Mouse (Mus musculus) olfactory bulb, adult 2 months (tissue): Measurements from ENCODE around the gene Tmem97. TPM values are rescaled to one million over a fixed set of nuclear protein-coding genes. Genes with fewer than 3 reads are reported as not detected.
"Not testable (repeated sequence)": the region's sequence is repeated elsewhere in the genome, so short reads cannot be mapped to it uniquely, and the experiment has no call there.

Experiments used
- H3K27ac ChIP-seq: fragments of 200-500 bp; 2 replicates; pipeline ENCODE4 v1.5.1; 2012; ENCODE audit warnings: low read depth, low read length; ENCODE audit not compliant: insufficient read depth
- H3K4me1 ChIP-seq: fragments of 200-500 bp; 2 replicates; pipeline ENCODE4 v1.6.1; 2012; ENCODE audit warnings: low read length; ENCODE audit not compliant: control insufficient read depth, insufficient read depth
- H3K4me3 ChIP-seq: fragments of 200-500 bp; 2 replicates; pipeline ENCODE4 v1.5.1; 2012; ENCODE audit warnings: mild to moderate bottlenecking, low read depth, low read length, moderate library complexity; ENCODE audit not compliant: insufficient read depth
- CTCF ChIP-seq: fragments of 200-500 bp; IDR thresholded peaks from 2 replicates; pipeline ENCODE4 v1.5.1; 2012; ENCODE audit warnings: low read depth, mild to moderate bottlenecking, low read length, moderate library complexity; ENCODE audit not compliant: insufficient read depth
- POLR2A ChIP-seq: fragments of 200-500 bp; IDR thresholded peaks from 2 replicates; pipeline ENCODE4 v1.6.1; 2012; ENCODE audit warnings: mild to moderate bottlenecking, low read depth, low read length, moderate library complexity; ENCODE audit not compliant: insufficient read depth
- WGBS: fragments of 180-500 bp; shearing (Covaris S2); methylation state at CpG from one replicate; pipeline ENCODE4 v1.1.7; 2018; 5-methylcytosine and 5-hydroxymethylcytosine counted together
- polyA plus RNA-seq: library from polyadenylated mRNA; stranded (reverse); fragments of >200 nt; gene quantifications from 2 replicates; pipeline ENCODE4 v1.2.4, GENCODE M21; 2012; ENCODE audit warnings: low replicate concordance; ENCODE audit not compliant: missing spikeins, insufficient read depth, insufficient read length

The Tmem97 gene
- not detected in 2 replicates for polyA plus RNA-seq

DNA sequence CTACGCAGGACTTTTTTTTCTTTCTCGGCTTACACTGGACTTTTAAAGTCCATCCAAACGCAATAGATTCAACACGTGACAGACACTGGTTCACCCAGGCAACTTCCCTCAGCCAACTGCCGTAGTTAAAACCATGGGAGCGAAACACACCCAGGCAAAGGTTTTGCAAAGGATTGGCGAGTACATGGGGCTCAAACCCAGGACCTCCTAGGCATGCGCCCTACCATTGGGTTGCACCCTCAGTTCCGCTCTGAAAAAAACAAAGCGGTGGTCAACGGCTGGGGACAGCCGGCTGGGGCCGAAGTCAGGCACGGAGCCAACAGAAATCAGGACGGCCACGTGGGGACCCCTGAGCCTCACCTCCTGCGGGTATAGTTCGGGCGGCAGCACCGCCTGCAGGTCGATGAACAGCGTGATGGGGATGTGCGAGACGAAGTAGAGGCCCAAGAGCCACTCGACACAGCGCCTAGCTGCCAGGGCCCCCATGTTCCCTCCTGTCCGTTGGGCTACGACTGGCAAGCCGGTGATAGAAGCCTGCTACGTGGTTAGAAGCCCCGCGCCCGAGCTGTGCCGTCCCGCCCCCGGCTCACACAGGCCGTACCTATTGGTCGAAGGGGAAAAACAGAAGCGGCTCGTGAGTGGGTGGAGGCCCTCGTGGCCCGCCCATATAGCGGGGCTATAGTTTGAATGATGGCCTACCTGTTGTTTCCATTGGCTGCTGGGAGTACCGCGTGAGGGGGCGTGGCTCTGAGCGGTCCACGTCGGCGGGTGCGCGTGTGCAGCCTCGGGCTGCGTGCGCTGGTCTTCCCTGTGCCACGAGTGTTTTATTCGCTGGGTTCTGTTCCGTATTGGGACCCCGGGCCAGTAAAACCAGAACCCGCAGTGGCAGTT, at the start of gene Tmem97:
TSS of gene Tmem97 (minus strand) at position 610 of the 891 bp plus-strand sequence.
- TF ChIP-seq POLR2A (peak; percentile 93), CTCF (no peak)
- H3K4me1 ChIP-seq = no peaks in the 10 kb centered on the region
- peak within 1 kb of the TSS; percentile 78 for H3K4me3 ChIP-seq
- H3K27ac ChIP-seq = peak within 1 kb of the TSS; percentile 8; the same call in 1 of the 2 replicates
- under 1% methylated on average over 60 of the region's 60 CpGs for WGBS

- no peak overlapping the region for H3K4me3 ChIP-seq
- WGBS = 75% methylated on average over 4 of the region's 4 CpGs
- no peaks in the 10 kb centered on the region for H3K4me1 ChIP-seq
- H3K27ac ChIP-seq = no peak overlapping the region
- no peak for TF ChIP-seq POLR2A
These were observed 49.5 kb upstream of the Tmem97 start for GRCm38 (mm10) chr11:78600051-78600450.

GRCm38 (mm10) chr11:78598763-78599415, 48.3 kb upstream of the Tmem97 start:
- no peaks in the 10 kb centered on the region for H3K4me1 ChIP-seq
- 80% methylated on average over 3 of the region's 3 CpGs for WGBS
- no peak overlapping the region for H3K27ac ChIP-seq
- TF ChIP-seq POLR2A (no peak), CTCF (no peak)
- no peak overlapping the region for H3K4me3 ChIP-seq

- Histone ChIP-seq H3K27ac (no peak overlapping the region), H3K4me1 (peaks cover 3% of the 10 kb centered on the region; the same call in 1 of the 2 replicates), H3K4me3 (no peak overlapping the region)
- TF ChIP-seq CTCF (no peak), POLR2A (no peak)
These were observed 46.2 kb upstream of the Tmem97 start for GRCm38 (mm10) chr11:78596750-78597149.

- Histone ChIP-seq H3K4me1 (peaks cover 3% of the 10 kb centered on the region; the same call in 1 of the 2 replicates), H3K4me3 (no peak overlapping the region), H3K27ac (no peak overlapping the region)
- TF ChIP-seq CTCF (no peak), POLR2A (no peak)
- 96% methylated on average over 2 of the region's 2 CpGs for WGBS
These were observed 45.2 kb upstream of the Tmem97 start for GRCm38 (mm10) chr11:78595773-78596172.

DNA sequence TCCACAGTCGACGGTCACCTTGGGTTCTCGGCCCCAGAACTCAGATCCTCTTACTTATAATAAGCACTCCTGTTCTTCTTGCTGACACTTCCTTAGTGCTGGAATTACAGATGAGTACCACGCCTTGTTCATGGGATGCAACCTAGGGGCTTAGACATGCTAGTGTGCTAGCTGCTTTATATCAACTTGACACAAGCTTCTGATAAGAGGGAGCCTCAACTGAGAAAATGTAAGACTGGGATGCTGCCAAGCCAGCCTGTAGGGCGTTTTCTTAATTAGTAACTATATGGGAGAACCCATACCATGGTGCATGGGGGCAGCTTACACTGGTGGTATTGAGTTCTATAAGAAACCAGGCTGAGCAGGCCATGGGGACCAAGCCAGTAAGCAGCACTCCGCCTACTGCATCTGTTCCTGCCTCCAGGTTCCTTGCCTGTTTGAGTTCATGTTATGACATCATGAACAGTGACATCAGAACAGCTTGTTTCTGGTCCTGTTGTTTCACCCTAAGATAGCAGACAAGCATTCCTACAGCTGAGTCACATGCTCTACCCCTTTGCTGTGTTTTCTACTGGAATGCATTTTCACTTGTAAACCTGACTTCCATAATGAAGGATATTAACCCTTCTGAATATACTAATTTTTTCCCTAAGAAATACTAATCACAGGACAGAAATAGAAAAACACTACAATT, 43.8 kb upstream of the Tmem97 start:
- Histone ChIP-seq H3K4me1 (peaks cover 3% of the 10 kb centered on the region; the same call in 1 of the 2 replicates), H3K27ac (no peak overlapping the region), H3K4me3 (no peak overlapping the region)
- TF ChIP-seq CTCF = no peak
- TF ChIP-seq POLR2A = no peak
- WGBS = 84% methylated on average over 6 of the region's 6 CpGs

- not testable (repeated sequence) for H3K4me3 ChIP-seq, H3K27ac ChIP-seq, H3K4me1 ChIP-seq
- WGBS = 97% methylated on average over 1 of the region's 1 CpGs
These were observed 37.1 kb upstream of the Tmem97 start for GRCm38 (mm10) chr11:78587677-78588076.

DNA sequence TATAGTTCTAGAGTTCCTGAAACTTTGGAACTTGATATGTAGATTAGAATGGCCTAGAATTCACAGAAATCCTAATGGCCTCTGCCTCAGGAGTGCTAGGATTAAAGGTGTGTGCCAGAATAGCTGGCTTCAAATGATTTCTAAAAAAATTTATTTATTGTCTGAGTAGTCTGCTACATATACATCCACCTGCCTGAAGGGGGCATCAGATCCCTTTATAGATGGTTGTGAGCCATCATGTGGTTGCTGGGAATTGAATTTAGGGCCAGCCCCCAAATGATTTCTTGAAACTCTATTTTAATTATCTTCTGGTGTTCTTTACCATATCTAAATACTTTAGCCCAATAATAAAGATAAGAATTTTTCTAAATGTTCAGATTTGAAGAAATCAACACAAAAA, 35.5 kb upstream of the Tmem97 start:
- TF ChIP-seq POLR2A (no peak), CTCF (no peak)
- Histone ChIP-seq H3K4me3 (no peak overlapping the region), H3K4me1 (no peaks in the 10 kb centered on the region), H3K27ac (no peak overlapping the region)

- WGBS = 63% methylated on average over 6 of the region's 6 CpGs
- TF ChIP-seq CTCF (no peak), POLR2A (no peak)
- H3K27ac ChIP-seq = no peak overlapping the region
These were observed 32.3 kb upstream of the Tmem97 start for GRCm38 (mm10) chr11:78582848-78583247.

More at GRCm38 (mm10) chr11:78582848-78583247, 32.3 kb upstream of the Tmem97 start:
- Histone ChIP-seq H3K4me3 (no peak overlapping the region), H3K4me1 (no peaks in the 10 kb centered on the region)
